Mouse (Mus musculus) heart, embryonic 14.5 days (tissue): Measurements from ENCODE around the gene Parm1. TPM values are rescaled to one million over a fixed set of nuclear protein-coding genes. Genes with fewer than 3 reads are reported as not detected.

Experiments
- ATAC-seq: fragments of 200-750 bp; cut with Nextera tagmentation; 2 replicates; pipeline ENCODE4 v1.8.0; 2017; ENCODE audit warnings: low read depth, moderate TSS enrichment; ENCODE audit not compliant: insufficient number of reproducible peaks, insufficient read depth, low FRiP score
- H3K27ac ChIP-seq, 2 experiments: fragments of 200-500 bp in 1 of 2; fragments of 300-500 bp in 1 of 2; sonication (generic) in 1 of 2; replicated peaks in 1 of 2; 2 replicates each; pipeline ENCODE4 v1.5.1; 2012 to 2014; ENCODE audit warnings: low read depth in 2 of 2, low read length in 2 of 2, control low read depth in 1 of 2, mild to moderate bottlenecking in 1 of 2, mixed read lengths in 1 of 2; ENCODE audit not compliant: control insufficient read depth in 1 of 2, insufficient read depth in 1 of 2
- H3K27me3 ChIP-seq: fragments of 300-500 bp; sonication (generic); 2 replicates; pipeline ENCODE4 v1.6.1; 2014; ENCODE audit warnings: mild to moderate bottlenecking, low read length, control low read depth; ENCODE audit not compliant: control insufficient read depth, insufficient read depth
- H3K36me3 ChIP-seq: fragments of 300-500 bp; sonication (generic); 2 replicates; pipeline ENCODE4 v1.6.1; 2014; ENCODE audit warnings: mild to moderate bottlenecking, control low read depth, low read length, mixed read lengths; ENCODE audit not compliant: control insufficient read depth, insufficient read depth
- H3K4me1 ChIP-seq, 2 experiments: fragments of 200-500 bp in 1 of 2; fragments of 300-500 bp in 1 of 2; sonication (generic) in 1 of 2; 2 replicates each; pipeline ENCODE4 v1.6.1; 2012 to 2014; ENCODE audit warnings: low read length in 2 of 2, control low read depth in 1 of 2, mixed read lengths in 1 of 2; ENCODE audit not compliant: control insufficient read depth in 2 of 2, insufficient read depth in 2 of 2
- H3K4me2 ChIP-seq: fragments of 300-500 bp; sonication (generic); 2 replicates; pipeline ENCODE4 v1.6.1; 2014; ENCODE audit warnings: mild to moderate bottlenecking, low read length
- H3K4me3 ChIP-seq, 2 experiments: fragments of 200-500 bp in 1 of 2; fragments of 300-500 bp in 1 of 2; sonication (generic) in 1 of 2; 2 replicates each; pipeline ENCODE4 v1.5.1; 2012 to 2014; ENCODE audit warnings: low read length in 2 of 2, mild to moderate bottlenecking in 2 of 2, control low read depth in 1 of 2, low read depth in 1 of 2, moderate library complexity in 1 of 2; ENCODE audit not compliant: control insufficient read depth in 1 of 2, insufficient read depth in 1 of 2
- H3K9ac ChIP-seq: fragments of 300-500 bp; sonication (generic); 2 replicates; pipeline ENCODE4 v1.6.1; 2014; ENCODE audit warnings: mild to moderate bottlenecking, low read length
- H3K9me3 ChIP-seq: fragments of 300-500 bp; sonication (generic); 2 replicates; pipeline ENCODE4 v1.6.1; 2016; ENCODE audit warnings: low read length, control low read depth; ENCODE audit not compliant: control insufficient read depth
- WGBS: fragments of 180-500 bp; shearing (Covaris S2); extraction: QIAGEN DNeasy Blood & Tissue Kit; methylation state at CpG from one replicate; pipeline ENCODE4 v1.1.7; 2014; 5-methylcytosine and 5-hydroxymethylcytosine counted together
- polyA plus RNA-seq: library from polyadenylated mRNA; unstranded; fragments of >200 nt; fragmentation: Nextera tagmentation; extraction: Ambion mirVana; gene quantifications from 2 replicates; pipeline ENCODE4 v1.2.1, GENCODE M21; 2014

Parm1 gene
- polyA plus RNA-seq, 1 experiment from 2014 or later = 33.3 TPM

DNA sequence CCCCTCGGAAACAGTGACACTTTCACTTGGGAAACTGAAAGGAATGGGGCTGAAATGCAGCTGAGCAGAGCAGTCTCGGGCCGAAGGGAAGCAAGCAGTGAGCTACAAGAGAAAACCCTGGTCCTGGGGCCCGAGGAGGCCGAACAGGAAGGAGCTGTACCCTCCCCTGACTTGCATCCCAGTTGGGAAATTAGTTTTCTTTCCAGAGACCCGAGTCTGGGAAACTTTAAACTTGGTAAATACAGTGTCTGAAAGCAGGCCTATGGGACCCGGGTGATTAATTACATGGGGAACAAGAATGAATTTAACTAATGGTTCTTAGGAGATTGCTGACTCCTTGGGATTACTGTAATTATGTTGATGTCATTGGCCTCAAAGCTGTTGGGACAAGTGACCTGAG, 85.9 kb downstream of the Parm1 start:
- H3K9ac ChIP-seq = no peak overlapping the region
- H3K9me3 ChIP-seq = no peaks in the 10 kb centered on the region
- H3K4me3 ChIP-seq = no peak overlapping the region
- peaks cover 11% of the 10 kb centered on the region for H3K36me3 ChIP-seq
- H3K27me3 ChIP-seq = no peaks in the 10 kb centered on the region
- no peak overlapping the region for H3K27ac ChIP-seq
- H3K4me1 ChIP-seq = peaks cover 0 to 17% of the 10 kb centered on the region in 2 experiments
- ATAC-seq = no peak
- WGBS = 68% methylated on average over 7 of the region's 7 CpGs
- no peak overlapping the region for H3K4me2 ChIP-seq

DNA sequence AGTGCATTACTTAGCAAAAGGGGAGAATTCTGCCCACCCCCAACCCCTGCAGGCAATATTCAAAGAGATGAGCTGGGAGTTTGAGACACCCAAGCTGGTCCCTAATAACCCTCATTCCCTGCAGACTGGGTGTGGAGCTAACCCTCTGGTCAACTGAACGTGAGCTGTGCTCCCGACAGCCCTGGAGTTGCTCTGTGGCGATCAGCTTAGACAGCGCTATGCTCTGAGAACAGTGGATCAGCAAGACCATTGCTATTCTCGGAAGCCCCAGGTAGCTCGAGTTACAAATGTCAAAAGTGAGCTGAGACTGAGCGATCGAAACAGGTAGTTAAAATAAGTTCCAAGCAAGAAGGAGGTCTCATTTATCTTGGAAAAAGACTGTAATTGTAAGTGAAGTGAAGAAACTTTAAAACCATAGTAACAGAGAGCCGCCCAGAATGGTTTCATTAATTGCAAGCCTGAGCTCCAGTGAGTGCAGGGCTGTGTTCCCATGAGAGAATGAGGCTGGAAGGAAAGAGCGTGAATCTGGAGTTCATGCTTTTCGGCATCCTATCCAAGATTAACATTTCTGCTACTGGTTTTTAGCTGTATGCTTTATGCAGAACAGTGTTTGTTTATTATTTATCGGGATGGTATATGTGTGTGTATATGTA, 86.5 kb downstream of the Parm1 start:
- peaks cover 0 to 15% of the 10 kb centered on the region in 2 experiments for H3K4me1 ChIP-seq
- no peak overlapping the region for H3K27ac ChIP-seq
- no peak overlapping the region for H3K9ac ChIP-seq
- 55% methylated on average over 12 of the region's 12 CpGs for WGBS
- peaks cover 11% of the 10 kb centered on the region for H3K36me3 ChIP-seq
- ATAC-seq = no peak
- no peaks in the 10 kb centered on the region for H3K9me3 ChIP-seq
- no peaks in the 10 kb centered on the region for H3K27me3 ChIP-seq
- H3K4me2 ChIP-seq = no peak overlapping the region
- no peak overlapping the region for H3K4me3 ChIP-seq

DNA sequence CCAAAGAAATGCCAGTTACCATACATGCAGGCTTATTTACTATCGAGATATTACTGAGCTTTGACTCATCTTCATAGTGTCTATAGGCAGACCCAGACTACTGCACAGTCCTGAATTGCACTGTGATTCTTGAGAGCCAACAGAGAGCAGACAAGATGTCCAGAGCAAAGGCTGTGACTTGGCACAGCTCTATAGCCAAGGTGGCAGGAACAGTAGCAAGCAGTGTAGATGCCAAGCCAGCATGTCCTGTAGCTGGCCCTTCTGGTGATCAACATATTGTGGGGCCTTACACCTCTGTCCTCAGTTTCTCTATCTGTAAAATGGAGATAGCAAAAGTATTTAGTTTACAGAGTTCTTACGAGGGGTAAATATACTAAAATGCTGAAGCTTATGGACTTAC, 89.8 kb downstream of the Parm1 start:
- no peak overlapping the region for H3K4me3 ChIP-seq
- WGBS = 94% methylated on average over 2 of the region's 2 CpGs
- no peak for ATAC-seq
- H3K4me2 ChIP-seq = no peak overlapping the region
- peaks cover 2 to 18% of the 10 kb centered on the region in 2 experiments for H3K4me1 ChIP-seq
- H3K9ac ChIP-seq = no peak overlapping the region
- H3K9me3 ChIP-seq = no peaks in the 10 kb centered on the region
- H3K27me3 ChIP-seq = no peaks in the 10 kb centered on the region
- H3K27ac ChIP-seq = no peak overlapping the region
- 0 out of 2 replicates have a peak, but pooled peaks cover 4% of the 10 kb centered on the region for H3K36me3 ChIP-seq

DNA sequence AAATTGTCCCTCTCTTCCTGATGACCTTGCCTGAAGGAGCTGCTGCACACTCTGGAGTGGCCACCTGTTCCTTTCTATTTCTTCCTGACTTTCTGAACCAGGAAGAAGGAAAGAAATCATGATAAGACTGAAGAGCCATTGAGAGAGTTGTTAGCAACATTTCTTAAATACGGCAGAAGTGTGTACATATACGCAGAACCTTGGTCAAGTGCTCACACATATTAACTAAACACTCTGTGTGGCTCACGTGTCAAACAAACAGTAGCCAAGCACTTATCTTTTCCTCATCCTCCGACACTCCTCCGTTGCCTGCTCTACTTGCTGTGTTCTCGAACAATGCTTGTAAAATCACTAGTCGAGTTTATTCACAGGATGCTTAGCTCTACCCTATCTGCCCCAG, 90.4 kb downstream of the Parm1 start:
- no peak for ATAC-seq
- Histone ChIP-seq H3K27me3 (no peaks in the 10 kb centered on the region), H3K27ac (no peak overlapping the region), H3K4me1 (peaks cover 2 to 18% of the 10 kb centered on the region in 2 experiments), H3K9me3 (no peaks in the 10 kb centered on the region), H3K9ac (no peak overlapping the region), H3K4me3 (no peak overlapping the region), H3K4me2 (no peak overlapping the region), H3K36me3 (0 out of 2 replicates have a peak, but pooled peaks cover 4% of the 10 kb centered on the region)
- 22% methylated on average over 7 of the region's 7 CpGs for WGBS

DNA sequence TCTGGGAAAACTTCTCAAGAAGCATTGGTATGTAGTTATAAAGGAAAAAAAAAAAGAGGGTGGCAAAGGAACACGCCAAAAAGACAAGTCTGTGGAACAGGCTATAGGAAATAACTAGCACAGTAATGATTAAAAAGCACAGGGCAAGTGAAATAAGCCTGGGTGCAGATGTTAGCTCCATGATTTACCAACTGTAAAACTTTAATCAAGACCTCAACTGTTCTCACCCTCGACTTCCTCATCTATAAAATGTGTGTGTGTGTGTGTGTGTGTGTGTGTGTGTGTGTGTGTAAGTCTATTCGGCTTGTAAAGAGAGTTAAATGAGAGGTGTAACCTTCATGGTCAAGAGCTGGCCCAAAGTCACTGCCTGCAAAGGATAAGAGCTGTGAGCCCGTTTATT, 91.6 kb downstream of the Parm1 start:
- no peak overlapping the region for H3K4me2 ChIP-seq
- peaks cover 13% of the 10 kb centered on the region; the same call in 1 of the 2 replicates for H3K36me3 ChIP-seq
- no peak for ATAC-seq
- no peak overlapping the region for H3K4me3 ChIP-seq
- H3K9me3 ChIP-seq = no peaks in the 10 kb centered on the region
- H3K9ac ChIP-seq = no peak overlapping the region
- no peaks in the 10 kb centered on the region for H3K27me3 ChIP-seq
- 81% methylated on average over 4 of the region's 4 CpGs for WGBS
- no peak overlapping the region for H3K27ac ChIP-seq
- peaks cover 2 to 18% of the 10 kb centered on the region in 2 experiments for H3K4me1 ChIP-seq

DNA sequence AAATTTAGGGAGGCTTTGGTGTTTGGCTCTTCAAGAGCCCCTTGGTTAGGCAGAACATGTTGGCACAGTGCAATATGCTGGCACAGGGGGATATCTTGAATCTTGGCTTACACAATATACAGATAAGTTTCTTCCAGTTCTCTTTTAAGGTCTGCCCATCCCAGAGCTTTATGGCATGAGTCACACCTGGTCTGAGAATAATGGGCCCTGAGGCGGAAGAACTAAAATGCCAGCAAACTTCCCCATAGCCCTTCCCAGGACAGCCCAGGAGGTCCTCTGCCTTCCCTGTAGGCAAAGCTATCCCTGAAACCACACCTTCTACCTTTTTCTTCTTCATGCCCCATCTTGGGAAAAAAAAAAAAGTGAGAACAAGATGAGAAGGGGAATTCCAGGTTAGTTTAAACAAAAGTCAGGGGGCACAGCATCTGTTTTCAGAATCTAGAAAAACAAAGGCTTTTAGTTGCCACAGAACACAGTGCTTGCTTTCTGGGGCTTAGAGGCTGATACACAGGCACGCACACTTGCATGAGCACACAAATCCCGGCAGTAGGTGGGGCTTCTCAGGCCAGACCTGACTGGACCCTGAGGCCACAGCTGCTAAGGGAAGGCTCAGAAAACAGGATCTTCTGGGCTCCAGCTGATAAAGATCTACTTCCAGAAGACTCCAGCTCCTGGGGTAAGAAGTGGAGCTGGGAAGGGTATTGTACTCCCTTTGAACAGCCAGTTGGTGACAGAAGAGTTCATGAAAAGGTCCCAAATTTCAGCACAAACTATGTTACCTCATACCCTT, 92.3 kb downstream of the Parm1 start:
- peaks cover 2 to 18% of the 10 kb centered on the region in 2 experiments for H3K4me1 ChIP-seq
- H3K9me3 ChIP-seq = no peaks in the 10 kb centered on the region
- H3K27ac ChIP-seq = no peak overlapping the region
- 77% methylated on average over 3 of the region's 3 CpGs for WGBS
- peaks cover 13% of the 10 kb centered on the region; the same call in 1 of the 2 replicates for H3K36me3 ChIP-seq
- H3K9ac ChIP-seq = no peak overlapping the region
- H3K27me3 ChIP-seq = no peaks in the 10 kb centered on the region
- ATAC-seq = no peak
- H3K4me3 ChIP-seq = no peak overlapping the region
- H3K4me2 ChIP-seq = no peak overlapping the region

DNA sequence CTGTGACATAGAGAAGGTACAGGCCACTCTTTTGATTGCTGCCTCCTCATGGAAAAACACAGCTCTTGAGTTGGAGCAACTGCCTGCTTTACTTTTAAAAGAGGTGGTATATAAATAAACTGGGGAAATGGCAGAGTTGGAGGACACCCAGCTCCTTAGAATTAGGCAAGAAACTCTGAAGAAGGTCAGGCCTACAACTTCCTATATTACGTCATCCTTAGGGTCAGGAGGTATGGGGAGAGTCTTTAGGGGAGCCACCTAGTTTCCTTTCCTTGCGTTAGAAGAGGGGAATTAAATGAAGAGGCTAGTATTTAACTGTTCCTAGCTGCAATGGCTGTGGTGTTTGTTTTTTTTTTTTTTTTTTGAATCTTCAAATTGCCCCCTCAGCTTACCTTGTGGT, 93.1 kb downstream of the Parm1 start:
- no peak overlapping the region for H3K4me3 ChIP-seq
- H3K4me2 ChIP-seq = no peak overlapping the region
- WGBS = 77% methylated on average over 2 of the region's 2 CpGs
- H3K9me3 ChIP-seq = no peaks in the 10 kb centered on the region
- no peak for ATAC-seq
- H3K36me3 ChIP-seq = peaks cover 9% of the 10 kb centered on the region; the same call in 1 of the 2 replicates
- no peak overlapping the region for H3K9ac ChIP-seq
- H3K27ac ChIP-seq = no peak overlapping the region
- no peaks in the 10 kb centered on the region for H3K27me3 ChIP-seq
- H3K4me1 ChIP-seq = peaks cover 2 to 18% of the 10 kb centered on the region in 2 experiments
